In the genomic region with DNA sequence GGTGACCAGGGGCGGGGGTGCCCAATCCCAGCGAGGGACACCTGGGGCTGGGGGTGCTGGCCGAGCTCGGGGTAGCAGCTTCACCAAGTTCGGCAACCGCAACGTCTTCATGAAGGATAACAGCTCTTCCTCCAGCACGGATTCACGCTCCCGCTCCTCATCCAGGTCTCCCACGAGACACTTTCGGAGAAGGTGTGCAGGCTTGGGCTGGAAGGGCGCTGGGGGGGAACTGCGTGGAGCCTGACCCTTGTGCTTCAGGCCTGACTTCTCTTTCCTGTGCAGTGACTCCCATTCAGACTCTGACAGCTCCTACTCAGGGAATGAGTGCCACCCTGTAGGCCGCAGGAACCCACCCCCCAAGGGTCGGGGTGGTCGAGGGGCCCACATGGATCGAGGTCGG, we compare ENCODE assay signal across 18 mouse cellular contexts. TPM values are rescaled to one million over a fixed set of nuclear protein-coding genes. Genes with fewer than 3 reads are reported as not detected.
DNase-seq lines count a peak whose midpoint lies in the region.
"Had no signal": no experiment of that assay in that cellular context is flagged by ENCODE, and none has a peak within 500 bp of the region (broad histone marks: within the 10 kb centered on the region; RNA-seq: fewer than 3 reads in every experiment).

No protein-coding gene starts in this region.

- peak; percentile 44 for DNase-seq in cerebellum, adult 9-11 months
- DNase-seq in cerebellum, adult 8-10 months: no peak
- peak; percentile 8 to 9 for DNase-seq in frontal cortex, postnatal 10 days (ENCODE audit: low spot score in 2 of 2)
- no peak for DNase-seq in frontal cortex, postnatal 25 days (ENCODE audit: low spot score in 2 of 2)
- DNase-seq in layer of hippocampus, postnatal 10 days (ENCODE audit: low spot score in 2 of 2): peak; percentile 2 to 14
- no peak for DNase-seq in layer of hippocampus, adult 11-12 months (ENCODE audit: low spot score)
- peak; percentile 20 for DNase-seq in urinary bladder, adult 2 months (ENCODE audit: low spot score)
- DNase-seq in urinary bladder, postnatal 10 days (ENCODE audit: low spot score): no peak
- DNase-seq: adrenal gland, adult 2 months; adrenal gland, postnatal 25 days; embryo, embryonic 11 days; gastrocnemius, postnatal 10 days; heart, postnatal 10 days; heart, postnatal 4 days; kidney, adult 18-20 months had no signal

RNA-seq across cellular contexts. Expression of a gene that starts 6.7 kb away (rescaled TPM):
- 100 to 1,000 TPM; 164 to 177 TPM for total RNA-seq in layer of hippocampus, postnatal 10 days (2021)
- polyA plus RNA-seq in urinary bladder, adult 2 months (2012; rRNA removed): 262 and 275 TPM in 2 replicates

RNA-seq across cellular contexts. Expression of a gene that starts 6.7 kb away (rescaled TPM):
- total RNA-seq in layer of hippocampus, postnatal 10 days (2021): 1 to 10 TPM; 4.2 to 5.0 TPM
- polyA plus RNA-seq in urinary bladder, adult 2 months (2012; rRNA removed): 5.8 and 6.3 TPM in 2 replicates

RNA-seq across cellular contexts. Expression of a gene that starts 21.2 kb away (rescaled TPM):
- 1 to 10 TPM; 1.7 to 2.6 TPM for total RNA-seq in layer of hippocampus, postnatal 10 days (2021)
- polyA plus RNA-seq in urinary bladder, adult 2 months (2012; rRNA removed): 90.1 and 98.9 TPM in 2 replicates
- polyA plus RNA-seq: inflammation-experienced regulatory T-cells, adult 6 months had no signal

RNA-seq across cellular contexts. Expression of a gene that starts 24.3 kb away (rescaled TPM):
- total RNA-seq in layer of hippocampus, postnatal 10 days (2021): 100 to 1,000 TPM; 610 to 702 TPM
- polyA plus RNA-seq in urinary bladder, adult 2 months (2012; rRNA removed): 4.5 and 5.0 TPM in 2 replicates
- total RNA-seq: common myeloid progenitor, adult 5-6 weeks had no signal
- polyA plus RNA-seq: erythroblast, embryonic 14.5 days had no signal

Comparison
In these comparisons a context has a peak if more than half of its experiments do, and no peak if none do; other contexts are left out.
1. DNase-seq: peak in cerebellum, adult 9-11 months (single experiment), frontal cortex, postnatal 10 days (2 of 2), layer of hippocampus, postnatal 10 days (2 of 2) and urinary bladder, adult 2 months (single experiment); none in cerebellum, adult 8-10 months (single experiment), frontal cortex, postnatal 25 days (0 of 2), layer of hippocampus, adult 11-12 months (single experiment) and urinary bladder, postnatal 10 days (single experiment).